Mouse (Mus musculus) left cerebral cortex, postnatal 25 days (tissue): ENCODE data around the gene Fubp1. TPM values are rescaled to one million over a fixed set of nuclear protein-coding genes. Genes with fewer than 3 reads are reported as not detected.

Source experiments
- DNase-seq, 2 experiments: peaks; one replicate each; pipeline ENCODE4 v3.0.0; 2022; ENCODE audit warnings: low spot score in 2 of 2, mixed read lengths in 1 of 2
- intact Hi-C: fragments of 180-260 bp; cut with DNase I; formaldehyde crosslinking; loops from one replicate; pipeline ENCODE4 v1.15.1; 2025
- total RNA-seq, 2 experiments: library from RNA; stranded (reverse); gene quantifications; 2 replicates each; pipeline ENCODE4 v1.2.3; 2021

The Fubp1 gene
- 100 to 1,000 TPM; 115 to 128 TPM for total RNA-seq

DNA sequence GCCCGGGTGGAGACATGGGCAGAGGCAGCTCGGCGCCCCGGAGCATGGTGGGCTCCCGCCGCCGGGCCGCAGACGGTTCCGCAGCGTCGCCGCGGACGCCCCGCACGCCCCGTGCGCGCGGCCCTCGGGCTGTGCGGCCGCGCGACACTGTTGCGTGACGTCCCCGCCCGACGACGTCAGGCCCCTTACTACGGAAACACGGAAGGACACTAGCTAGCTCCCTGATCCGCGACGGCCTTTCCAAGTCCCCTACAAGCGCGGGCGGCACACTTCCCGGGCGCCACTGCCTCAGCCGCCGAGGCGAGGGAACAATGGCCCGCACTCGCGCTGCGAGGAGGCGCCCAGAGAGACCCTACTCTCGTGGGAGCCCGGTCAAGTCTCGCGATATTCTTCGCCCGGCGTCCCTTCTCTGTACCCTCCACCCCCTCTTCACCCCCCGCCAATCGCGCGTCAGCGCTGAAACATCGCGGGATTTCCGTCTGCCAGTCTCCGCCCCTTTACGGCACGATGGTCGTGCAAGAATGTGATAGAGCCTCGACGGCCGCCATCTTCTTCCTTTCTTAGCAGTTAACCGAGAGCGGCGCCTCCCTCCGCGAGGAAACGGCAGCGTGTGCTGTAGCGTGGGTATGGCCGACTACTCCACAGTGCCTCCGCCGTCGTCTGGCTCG lies at the start of gene Fubp1, which contains the start of gene Dnajb4:
TSS of gene Fubp1 (plus strand) at position 456 of the 668 bp plus-strand sequence.
TSS of gene Dnajb4 (minus strand) at position 336 of the 668 bp plus-strand sequence.
- peak; percentile 99 for DNase-seq
- intact Hi-C loops: loop anchor here (1.0 to 2.0 kb wide), 2 partner anchors 17 to 99 kb away; no protein-coding TSS in a partner anchor

DNA sequence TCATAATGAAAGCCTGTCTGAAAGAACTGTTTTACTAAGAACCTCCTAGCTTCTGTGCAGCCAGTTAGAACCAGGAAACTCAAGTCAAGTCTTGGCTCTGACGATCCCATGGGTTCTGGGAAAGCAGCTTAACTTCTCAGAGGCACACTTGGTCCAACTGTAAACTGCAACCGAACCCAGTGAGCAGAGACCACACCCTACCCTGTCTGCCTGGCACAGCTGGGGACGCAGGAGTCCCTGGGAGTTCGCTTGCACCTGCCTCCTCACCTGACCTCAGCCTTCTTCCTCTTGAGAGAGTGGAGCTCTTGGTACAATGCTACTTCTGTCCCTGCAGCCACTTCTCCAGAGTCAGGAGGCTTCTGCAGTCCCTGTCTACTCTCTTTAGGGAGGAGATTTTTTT lies 49.6 kb upstream of the Fubp1 start:
- intact Hi-C loops: no loop called here
- no peak for DNase-seq

DNA sequence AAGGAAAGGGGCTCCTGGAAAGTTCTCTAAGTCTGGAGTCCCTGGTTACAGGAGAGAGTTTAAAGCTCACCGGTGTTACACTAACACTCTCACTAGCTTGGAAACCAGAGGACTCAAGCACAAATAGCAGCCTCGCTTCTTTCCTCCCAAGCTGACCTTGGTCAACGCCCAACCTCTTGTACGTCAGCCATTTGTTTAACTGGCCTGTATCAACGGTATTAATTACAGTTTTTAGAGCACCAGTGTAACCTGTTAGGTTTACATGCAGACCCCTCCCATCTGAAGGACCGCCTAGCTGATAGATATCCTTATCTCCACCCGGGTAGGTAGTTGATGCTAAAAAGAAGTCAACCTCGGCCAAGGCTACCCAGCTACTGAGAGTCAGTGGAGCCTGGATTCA lies 46.9 kb upstream of the Fubp1 start:
- DNase-seq: no peak
- intact Hi-C loops: no loop called here

DNA sequence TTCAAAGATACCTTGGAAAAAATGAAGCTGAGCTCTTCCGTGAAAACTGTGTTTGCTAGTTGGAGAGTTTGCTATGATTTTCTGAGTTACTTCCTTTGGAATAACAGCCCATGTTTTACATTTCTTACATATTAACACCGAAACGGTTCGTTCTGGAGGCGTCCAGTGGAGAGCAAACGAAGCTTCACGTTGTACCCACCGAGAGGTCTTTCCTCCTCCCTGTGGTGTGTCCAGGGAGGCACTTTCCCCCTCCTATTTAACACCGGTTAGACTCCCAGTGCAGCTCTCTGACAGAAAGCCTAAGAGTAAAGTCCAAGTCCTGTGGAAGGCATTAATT lies 45.2 kb upstream of the Fubp1 start:
- intact Hi-C loops: no loop called here
- DNase-seq: no peak

DNA sequence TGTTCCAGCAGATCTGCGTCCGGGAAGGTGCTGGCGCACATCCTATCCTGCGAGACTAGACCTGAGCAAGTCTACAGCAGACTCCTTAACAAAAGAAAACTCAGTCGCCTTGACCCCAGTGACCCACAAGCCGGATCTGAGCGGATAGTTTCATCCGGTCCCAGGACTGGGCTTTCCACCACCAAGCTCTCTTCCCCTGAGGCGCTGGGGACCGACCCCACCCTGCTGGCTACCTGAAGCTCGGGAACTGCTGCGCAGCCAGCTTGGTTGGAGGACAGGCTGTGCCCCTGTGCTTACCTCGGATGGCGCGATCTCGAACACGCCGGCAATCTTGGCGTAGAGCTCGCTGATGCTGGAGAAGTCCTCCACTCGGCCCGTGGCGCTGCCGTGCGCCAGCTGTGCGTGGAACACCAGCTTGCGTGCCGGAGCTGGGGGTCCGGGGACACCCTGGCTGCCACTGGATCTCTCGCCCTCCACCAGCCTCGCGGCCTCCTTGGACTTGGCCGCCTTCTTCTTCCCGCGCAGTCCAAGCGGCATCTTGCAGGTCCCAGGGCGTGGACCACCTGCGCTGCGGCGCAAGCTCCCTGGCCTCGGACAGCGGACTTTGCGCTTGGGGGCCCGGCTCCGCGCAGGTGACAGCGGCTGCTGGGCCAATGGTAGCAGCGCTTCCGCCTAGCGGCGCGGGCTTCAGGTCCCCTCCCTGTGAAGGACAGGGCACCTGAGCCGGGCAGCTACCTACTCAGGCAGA lies 44.7 kb upstream of the Fubp1 start:
- DNase-seq: peak; percentile 39 to 51
- intact Hi-C loops: no loop called here

DNA sequence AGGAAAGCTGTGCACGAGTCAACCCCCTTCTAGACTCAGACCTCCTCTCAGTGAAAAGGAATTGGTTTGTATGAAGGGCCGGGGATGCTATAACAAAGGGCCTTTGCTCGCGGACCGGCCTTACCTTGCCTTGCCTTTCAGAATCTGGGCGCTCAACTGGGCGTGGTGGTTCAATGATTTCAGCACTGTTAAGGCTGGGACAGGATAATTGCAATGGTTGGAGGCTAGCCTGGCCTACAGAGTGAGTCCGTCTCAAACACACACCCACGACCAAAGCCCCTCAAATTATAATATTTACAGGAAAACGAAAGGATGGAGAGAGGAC lies 44.2 kb upstream of the Fubp1 start, which contains the start of gene Gipc2:
TSS of gene Gipc2 (minus strand) at position 132 of the 325 bp plus-strand sequence.
- intact Hi-C loops: no loop called here
- no peak for DNase-seq

DNA sequence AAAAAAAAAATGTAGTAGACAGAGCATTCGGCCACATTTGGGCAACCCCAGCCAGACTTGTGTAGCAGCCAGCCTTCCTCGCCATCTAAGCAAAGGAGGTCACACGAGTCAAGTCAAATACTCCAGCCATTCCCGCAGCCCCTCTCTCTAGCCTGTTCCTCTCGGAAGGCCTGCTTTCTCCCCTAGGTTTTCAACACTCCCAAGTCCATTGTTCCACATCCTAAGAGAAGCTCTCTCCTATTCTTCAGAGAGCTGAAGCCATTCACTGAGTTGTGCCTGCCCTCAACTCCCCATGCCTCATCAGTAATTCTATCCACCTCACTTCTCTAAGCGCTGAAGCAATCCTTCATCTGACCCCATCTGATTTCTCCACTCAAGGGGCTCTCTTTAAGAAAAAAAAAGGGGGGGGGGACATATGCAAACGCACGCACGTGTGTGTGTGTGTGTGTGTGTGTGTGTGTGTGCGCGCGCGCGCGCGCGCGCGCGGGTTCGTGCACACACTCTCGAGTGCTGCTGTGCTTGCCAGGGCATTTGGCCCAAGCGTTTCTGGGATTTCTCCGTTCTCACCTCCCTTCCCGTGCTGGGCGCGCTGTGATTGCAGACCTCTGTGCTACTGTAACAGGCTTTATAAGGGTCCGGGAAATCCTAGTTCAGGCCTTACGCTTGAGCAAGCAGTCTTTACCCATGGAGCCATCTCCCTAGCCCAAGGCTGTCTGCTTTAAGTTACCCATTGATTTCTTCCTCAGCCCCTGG lies 43.3 kb upstream of the Fubp1 start:
- no peak for DNase-seq
- intact Hi-C loops: no loop called here

DNA sequence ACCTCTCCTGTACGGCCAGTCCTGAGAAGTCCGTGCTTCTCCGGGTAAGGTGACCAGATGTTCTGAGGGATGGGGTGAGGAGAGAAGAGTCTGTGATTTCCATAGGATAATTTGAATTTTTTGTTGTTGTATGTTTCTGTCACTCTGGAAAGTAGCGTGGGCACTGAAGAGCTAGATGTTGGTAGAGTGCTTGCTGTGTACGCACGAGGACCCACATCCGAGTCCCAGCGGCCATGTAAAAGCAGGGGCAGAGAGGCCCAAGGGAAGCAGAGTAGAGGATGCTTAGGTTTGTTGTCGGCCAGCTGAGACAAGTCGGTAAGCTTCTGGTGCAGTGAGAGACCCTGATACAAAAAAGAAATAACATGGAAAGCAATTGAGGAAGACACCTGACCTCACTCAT lies 42.2 kb upstream of the Fubp1 start:
- no peak for DNase-seq
- intact Hi-C loops: no loop called here

DNA sequence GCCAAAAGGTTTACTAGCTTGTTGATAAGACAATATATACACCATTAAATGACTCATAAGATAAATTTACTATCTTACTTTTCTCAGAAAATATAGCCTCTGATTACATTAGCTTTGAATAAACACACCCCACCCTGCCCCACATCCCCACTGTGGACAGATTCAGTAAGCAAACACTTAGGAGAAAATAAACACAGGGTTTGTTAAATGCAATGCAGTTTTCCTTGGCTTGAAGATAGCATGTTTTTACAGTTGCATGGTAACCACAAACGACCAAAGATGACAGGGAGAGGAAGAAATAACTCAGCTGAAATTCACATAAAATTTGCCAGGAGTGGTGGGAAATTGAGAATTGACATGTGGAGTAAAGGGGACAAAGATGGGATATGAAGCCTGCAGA lies 39.8 kb upstream of the Fubp1 start:
- DNase-seq: no peak
- intact Hi-C loops: no loop called here

DNA sequence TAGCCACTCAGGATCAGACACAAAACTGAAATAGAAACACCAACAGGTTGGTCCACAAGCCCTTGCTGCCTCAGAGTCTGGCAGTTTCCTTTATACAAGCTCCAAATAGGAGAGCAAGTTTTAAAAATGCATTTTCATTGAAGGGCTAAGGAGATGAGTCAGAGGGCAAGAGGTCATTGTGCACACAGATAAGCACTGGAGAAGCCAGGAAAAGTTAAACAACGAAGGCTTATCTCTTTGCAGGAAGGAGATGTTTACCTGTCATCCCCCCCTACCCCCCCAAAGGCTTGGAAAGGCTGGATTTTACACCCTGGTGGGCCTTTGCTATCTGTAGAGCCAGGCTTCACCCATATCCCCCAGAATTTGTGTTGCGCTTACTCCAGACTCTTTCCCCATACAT lies 39.0 kb upstream of the Fubp1 start:
- intact Hi-C loops: no loop called here
- DNase-seq: no peak

DNA sequence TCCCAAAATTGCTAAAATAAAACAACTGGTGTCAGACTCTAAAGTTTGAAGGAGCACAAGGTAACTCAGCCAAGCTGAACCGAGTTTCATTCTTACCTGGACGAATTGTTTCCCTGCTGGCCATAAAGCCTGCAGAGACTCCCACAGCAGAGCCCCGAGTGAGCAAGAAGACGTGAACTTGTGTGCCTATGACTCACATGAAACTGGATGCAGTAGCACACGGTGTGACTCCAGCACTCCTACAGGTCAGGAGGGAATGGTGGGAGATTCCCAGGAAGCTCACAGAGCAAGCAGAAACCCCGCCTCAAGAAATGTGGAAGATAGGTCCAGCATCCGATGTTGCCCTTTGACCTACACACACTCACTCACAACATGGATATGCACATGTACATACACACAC lies 38.4 kb upstream of the Fubp1 start:
- intact Hi-C loops: no loop called here
- DNase-seq: no peak

DNA sequence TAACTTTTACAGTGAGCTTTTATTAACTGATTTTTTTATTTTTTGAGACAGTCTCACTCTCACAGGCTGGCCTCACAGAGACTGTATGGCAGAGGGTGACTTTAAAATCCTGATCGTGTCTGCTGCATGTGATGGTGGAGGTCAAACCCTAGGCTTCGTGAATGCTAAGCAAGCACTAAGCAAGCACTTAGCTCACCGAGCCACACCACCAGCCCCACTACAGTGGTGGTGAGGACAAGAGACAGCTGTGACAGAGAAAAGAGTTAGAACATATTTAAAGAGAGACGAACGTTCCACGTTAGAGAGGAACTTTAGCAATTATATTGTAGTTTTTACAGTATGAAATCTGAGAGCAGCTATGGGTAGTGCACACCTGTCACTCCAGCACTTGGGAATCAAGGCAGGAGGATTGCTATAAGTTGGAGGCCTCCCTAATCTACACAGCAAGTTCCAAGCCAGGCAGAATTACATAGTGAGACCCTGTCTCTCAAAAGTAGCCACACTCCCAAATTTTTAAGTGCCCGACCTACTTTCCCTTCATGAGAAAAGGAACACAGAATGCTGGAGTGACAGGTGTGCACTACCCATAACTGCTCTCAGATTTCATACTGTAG lies 37.8 kb upstream of the Fubp1 start:
- intact Hi-C loops: no loop called here
- no peak for DNase-seq

DNA sequence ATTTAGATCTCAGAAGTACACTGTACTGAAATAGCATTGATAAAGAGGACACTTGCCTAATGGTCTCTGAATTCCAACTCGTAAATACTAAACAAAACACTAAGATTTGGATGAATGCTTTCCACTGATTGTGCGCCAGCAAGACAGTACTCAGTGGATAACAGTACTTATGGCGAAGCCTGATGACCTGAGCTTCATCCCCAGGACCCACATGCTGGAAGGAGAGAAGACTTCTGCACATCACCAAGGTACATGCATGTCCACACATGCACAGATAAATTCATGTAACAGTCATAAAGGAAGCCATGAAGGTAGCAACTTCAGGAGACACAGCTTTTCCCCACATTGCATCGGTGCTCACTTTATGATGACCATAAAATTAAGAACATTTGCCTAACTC lies 31.4 kb upstream of the Fubp1 start:
- DNase-seq: no peak
- intact Hi-C loops: no loop called here

DNA sequence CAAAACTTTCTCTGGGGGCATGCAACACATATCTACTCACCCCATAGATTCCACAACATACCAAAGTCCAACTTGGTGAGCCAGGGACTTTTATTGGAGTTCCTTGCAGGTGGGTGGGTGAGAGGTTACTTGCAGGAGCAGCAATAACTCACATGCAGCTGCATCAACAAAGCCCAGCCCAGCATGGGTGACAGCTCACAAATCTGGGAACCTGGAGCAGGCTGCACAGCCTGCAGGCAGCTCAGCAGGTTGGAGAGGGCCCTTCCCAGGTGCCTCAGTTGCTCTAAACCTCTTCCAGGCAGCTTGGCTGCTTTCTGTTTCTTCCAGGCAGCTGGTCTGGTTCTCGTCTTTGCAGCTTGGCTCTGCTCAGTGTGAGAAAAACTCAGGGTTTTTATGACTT lies 30.9 kb upstream of the Fubp1 start:
- no peak for DNase-seq
- intact Hi-C loops: no loop called here

DNA sequence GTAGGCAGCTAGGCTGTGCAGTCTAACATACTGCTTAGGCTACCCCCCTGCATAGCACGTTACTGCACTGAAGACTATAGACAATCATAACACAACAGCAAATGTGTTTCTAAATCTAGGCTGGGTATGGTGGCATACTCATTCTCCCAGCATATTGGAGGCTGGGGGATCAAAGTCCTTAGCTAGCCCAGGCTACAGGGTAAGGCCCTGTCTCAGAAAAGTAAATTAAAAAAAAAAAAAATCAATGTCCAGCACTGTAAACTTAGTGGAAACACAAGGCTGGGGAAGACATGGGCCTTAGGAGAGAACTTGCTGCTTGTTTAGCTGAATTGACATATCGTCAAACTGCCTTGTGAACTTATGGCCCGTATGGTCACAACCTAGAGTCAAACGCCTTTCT lies 29.6 kb upstream of the Fubp1 start:
- intact Hi-C loops: no loop called here
- DNase-seq: no peak

DNA sequence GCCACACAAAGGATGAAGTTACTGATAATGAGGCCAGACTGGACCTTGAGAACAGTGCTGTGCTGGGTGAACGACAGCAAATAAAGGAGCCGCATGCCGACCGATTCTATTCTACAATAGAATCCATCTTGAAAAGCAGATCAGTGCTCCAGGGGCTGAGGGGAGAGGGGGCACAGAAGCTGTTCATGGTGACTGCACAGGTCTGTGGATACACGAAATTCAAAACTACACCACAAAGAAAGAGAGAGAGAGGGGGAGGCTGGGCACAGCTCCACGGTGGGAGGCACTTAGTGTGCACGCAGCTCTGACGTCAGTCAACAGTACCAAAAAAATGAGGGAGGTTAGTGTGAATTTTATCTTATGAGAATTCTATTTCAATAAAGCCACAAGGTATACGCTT lies 26.7 kb upstream of the Fubp1 start:
- no peak for DNase-seq
- intact Hi-C loops: no loop called here

DNA sequence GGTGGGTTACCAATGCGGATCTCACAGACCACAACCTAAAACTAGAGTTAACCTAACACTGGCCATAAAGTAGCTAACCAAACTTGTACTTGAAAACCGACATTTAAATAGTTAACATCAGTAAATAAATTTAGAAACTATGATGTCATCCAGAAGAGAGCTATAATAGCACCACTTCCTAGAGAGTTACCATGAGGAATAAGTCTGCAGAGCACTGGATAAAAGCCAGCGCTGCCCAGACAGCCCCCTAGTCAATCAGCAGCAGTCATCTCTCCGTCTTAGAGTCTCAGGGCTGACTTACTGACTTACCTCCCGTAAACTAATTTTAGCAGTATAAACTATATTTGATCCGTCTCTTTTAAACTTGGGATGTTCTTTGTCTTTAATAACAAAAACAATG lies 24.1 kb upstream of the Fubp1 start:
- intact Hi-C loops: no loop called here
- no peak for DNase-seq

DNA sequence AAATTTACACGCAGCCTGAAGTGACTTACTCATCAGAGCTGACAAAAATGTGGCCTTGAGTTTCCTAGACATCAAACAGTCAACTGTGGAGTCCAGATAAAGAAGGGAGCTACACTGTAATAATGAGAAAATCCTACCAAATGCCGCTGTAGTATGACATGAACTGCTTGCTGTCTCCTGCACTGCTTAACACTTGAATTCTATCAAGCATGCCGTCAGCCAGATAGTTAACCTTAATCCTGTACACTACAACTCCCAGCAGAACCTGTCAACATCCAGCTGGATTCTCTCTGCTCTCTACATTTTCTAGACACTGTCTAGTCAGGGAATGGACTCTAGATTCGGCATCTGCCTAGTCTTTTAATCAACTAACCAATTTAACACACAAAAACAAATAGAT lies 20.9 kb upstream of the Fubp1 start:
- DNase-seq: no peak
- intact Hi-C loops: no loop called here

DNA sequence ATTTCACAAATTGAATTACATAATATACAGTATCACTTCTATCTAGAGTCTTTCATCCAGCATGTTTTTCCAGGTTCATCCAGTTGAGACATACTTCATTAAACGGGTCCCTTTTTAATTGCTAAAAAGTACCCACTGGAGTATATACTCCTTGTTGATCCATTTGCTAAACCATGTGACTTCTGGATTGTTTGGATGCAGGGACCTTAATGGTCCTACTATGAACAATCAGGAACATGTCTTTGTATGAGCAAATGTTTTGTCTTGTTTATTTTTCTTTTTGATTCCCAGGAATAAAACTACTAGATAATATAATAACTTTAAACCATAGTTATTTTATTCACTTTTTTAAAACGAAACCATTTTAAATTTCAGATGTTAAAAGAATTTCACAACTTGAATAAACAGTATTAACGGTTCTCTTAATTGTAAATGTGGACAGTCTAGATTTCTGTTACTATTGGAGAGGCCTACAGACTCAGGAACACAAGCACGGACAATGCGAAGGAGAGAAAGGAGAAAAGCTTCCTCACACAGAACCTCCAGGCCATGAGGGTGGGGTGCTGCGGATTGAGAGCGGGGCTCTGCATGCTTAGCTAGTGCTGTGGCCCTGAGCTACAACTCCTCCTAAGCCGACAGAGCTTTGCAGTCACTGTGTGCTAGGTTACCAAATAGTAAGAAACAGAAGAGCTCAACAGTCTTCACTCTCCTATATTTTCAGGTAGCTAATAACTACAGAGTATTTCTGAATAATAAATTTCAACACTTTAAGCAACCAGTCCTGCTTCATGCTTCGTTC lies 19.3 kb upstream of the Fubp1 start:
- intact Hi-C loops: no loop called here
- DNase-seq: no peak

DNA sequence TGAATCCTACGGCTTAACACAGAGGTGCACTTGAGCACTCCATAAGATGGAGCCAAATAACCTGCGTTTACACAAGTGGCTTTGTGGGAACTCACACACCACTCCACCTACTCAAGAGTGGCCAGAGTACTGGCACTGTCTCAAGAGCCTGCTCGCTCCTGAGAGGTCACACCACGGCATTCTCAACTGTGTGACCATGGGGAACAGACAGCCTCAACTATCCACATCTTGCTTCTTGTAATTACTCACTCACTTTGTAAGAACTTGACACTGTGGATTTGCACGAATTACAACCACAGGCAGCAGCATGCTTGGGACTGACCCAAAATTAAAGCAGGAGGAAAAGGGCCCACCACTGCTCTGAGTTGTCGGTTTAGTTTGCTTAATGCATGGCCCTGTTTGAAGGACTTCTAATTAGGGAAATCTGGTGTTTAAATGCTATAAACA lies 18.4 kb upstream of the Fubp1 start:
- no peak for DNase-seq
- intact Hi-C loops: loop anchor here (2.0 kb wide), 1 partner anchor 81 kb away; no protein-coding TSS in a partner anchor
